Mouse (Mus musculus): Measurements from ENCODE around the gene Cbfa2t2. TPM values are rescaled to one million over a fixed set of nuclear protein-coding genes. Genes with fewer than 3 reads are reported as not detected.

Cbfa2t2 gene
- polyA plus RNA-seq, 1 experiment from 2014 or later: 47.4 TPM

- H3K4me3 ChIP-seq (ENCODE audit: low read depth, low read length): no peak overlapping the region
- H3K4me2 ChIP-seq (ENCODE audit: low read depth, low read length): no peak overlapping the region
- 71% methylated on average over 9 of the region's 9 CpGs for WGBS
- no peaks in the 10 kb centered on the region for H3K27me3 ChIP-seq (ENCODE audit: control insufficient read depth, insufficient read depth, low read length)
- H3K27ac ChIP-seq (replicated peaks; ENCODE audit: low read depth, low read length): no peak overlapping the region
- no peaks in the 10 kb centered on the region for H3K4me1 ChIP-seq (ENCODE audit: control insufficient read depth, insufficient read depth, low read length)
- H3K36me3 ChIP-seq (replicated peaks; ENCODE audit: control insufficient read depth, insufficient read depth, low read depth, low read length): no peaks in the 10 kb centered on the region
- no peak for ATAC-seq (replicated peaks; ENCODE audit: insufficient number of reproducible peaks, low FRiP score, low TSS enrichment, low read depth)
- H3K9ac ChIP-seq (replicated peaks; ENCODE audit: low read length): no peak overlapping the region
- H3K9me3 ChIP-seq (replicated peaks; ENCODE audit: control insufficient read depth, low read length): no peaks in the 10 kb centered on the region
- DNase-seq (ENCODE audit: low spot score): no peak
Observed at GRCm38 (mm10) chr2:154419631-154420515, 16.4 kb upstream of the Cbfa2t2 start.

GRCm38 (mm10) chr2:154420942-154421731 lies 15.1 kb upstream of the Cbfa2t2 start:
- H3K4me1 ChIP-seq (ENCODE audit: control insufficient read depth, insufficient read depth, low read length): no peaks in the 10 kb centered on the region
- H3K4me2 ChIP-seq (ENCODE audit: low read depth, low read length): no peak overlapping the region
- H3K27me3 ChIP-seq (ENCODE audit: control insufficient read depth, insufficient read depth, low read length): no peaks in the 10 kb centered on the region
- ATAC-seq (replicated peaks; ENCODE audit: insufficient number of reproducible peaks, low FRiP score, low TSS enrichment, low read depth) (peak; percentile 80), DNase-seq (ENCODE audit: low spot score) (peak; percentile 53)
- 20% methylated on average over 7 of the region's 7 CpGs for WGBS
- H3K36me3 ChIP-seq (replicated peaks; ENCODE audit: control insufficient read depth, insufficient read depth, low read depth, low read length): no peaks in the 10 kb centered on the region
- peak overlapping the region; percentile 38; the same call in 1 of the 2 replicates for H3K27ac ChIP-seq (replicated peaks; ENCODE audit: low read depth, low read length)
- H3K9me3 ChIP-seq (replicated peaks; ENCODE audit: control insufficient read depth, low read length): no peaks in the 10 kb centered on the region
- no peak overlapping the region for H3K9ac ChIP-seq (replicated peaks; ENCODE audit: low read length)
- H3K4me3 ChIP-seq (ENCODE audit: low read depth, low read length): no peak overlapping the region

- Histone ChIP-seq H3K9ac (replicated peaks; ENCODE audit: low read length) (no peak overlapping the region), H3K27me3 (ENCODE audit: control insufficient read depth, insufficient read depth, low read length) (no peaks in the 10 kb centered on the region), H3K4me1 (ENCODE audit: control insufficient read depth, insufficient read depth, low read length) (no peaks in the 10 kb centered on the region), H3K4me3 (ENCODE audit: low read depth, low read length) (no peak overlapping the region), H3K9me3 (replicated peaks; ENCODE audit: control insufficient read depth, low read length) (no peaks in the 10 kb centered on the region), H3K4me2 (ENCODE audit: low read depth, low read length) (no peak overlapping the region), H3K36me3 (replicated peaks; ENCODE audit: control insufficient read depth, insufficient read depth, low read depth, low read length) (no peaks in the 10 kb centered on the region), H3K27ac (replicated peaks; ENCODE audit: low read depth, low read length) (no peak overlapping the region)
- ATAC-seq (replicated peaks; ENCODE audit: insufficient number of reproducible peaks, low FRiP score, low TSS enrichment, low read depth) (no peak), DNase-seq (ENCODE audit: low spot score) (no peak)
- 69% methylated on average over 5 of the region's 5 CpGs for WGBS
Observed at GRCm38 (mm10) chr2:154422181-154422580, 14.1 kb upstream of the Cbfa2t2 start.

GRCm38 (mm10) chr2:154423548-154423947 lies 12.7 kb upstream of the Cbfa2t2 start:
- Histone ChIP-seq H3K36me3 (replicated peaks; ENCODE audit: control insufficient read depth, insufficient read depth, low read depth, low read length) (no peaks in the 10 kb centered on the region), H3K27me3 (ENCODE audit: control insufficient read depth, insufficient read depth, low read length) (no peaks in the 10 kb centered on the region), H3K4me1 (ENCODE audit: control insufficient read depth, insufficient read depth, low read length) (no peaks in the 10 kb centered on the region), H3K27ac (replicated peaks; ENCODE audit: low read depth, low read length) (no peak overlapping the region), H3K9me3 (replicated peaks; ENCODE audit: control insufficient read depth, low read length) (no peaks in the 10 kb centered on the region), H3K4me3 (ENCODE audit: low read depth, low read length) (no peak overlapping the region), H3K4me2 (ENCODE audit: low read depth, low read length) (no peak overlapping the region), H3K9ac (replicated peaks; ENCODE audit: low read length) (no peak overlapping the region)
- no peak for ATAC-seq (replicated peaks; ENCODE audit: insufficient number of reproducible peaks, low FRiP score, low TSS enrichment, low read depth)
- no peak for DNase-seq (ENCODE audit: low spot score)
- WGBS: 87% methylated on average over 2 of the region's 2 CpGs

GRCm38 (mm10) chr2:154425522-154425921 lies 10.8 kb upstream of the Cbfa2t2 start:
- Histone ChIP-seq H3K4me2 (ENCODE audit: low read depth, low read length) (no peak overlapping the region), H3K9me3 (replicated peaks; ENCODE audit: control insufficient read depth, low read length) (no peaks in the 10 kb centered on the region), H3K9ac (replicated peaks; ENCODE audit: low read length) (no peak overlapping the region), H3K4me1 (ENCODE audit: control insufficient read depth, insufficient read depth, low read length) (no peaks in the 10 kb centered on the region), H3K4me3 (ENCODE audit: low read depth, low read length) (no peak overlapping the region), H3K27ac (replicated peaks; ENCODE audit: low read depth, low read length) (no peak overlapping the region), H3K27me3 (ENCODE audit: control insufficient read depth, insufficient read depth, low read length) (no peaks in the 10 kb centered on the region), H3K36me3 (replicated peaks; ENCODE audit: control insufficient read depth, insufficient read depth, low read depth, low read length) (no peaks in the 10 kb centered on the region)
- ATAC-seq (replicated peaks; ENCODE audit: insufficient number of reproducible peaks, low FRiP score, low TSS enrichment, low read depth) (no peak), DNase-seq (ENCODE audit: low spot score) (no peak)
- WGBS: 86% methylated on average over 3 of the region's 3 CpGs

- H3K27me3 ChIP-seq (ENCODE audit: control insufficient read depth, insufficient read depth, low read length): no peaks in the 10 kb centered on the region
- ATAC-seq (replicated peaks; ENCODE audit: insufficient number of reproducible peaks, low FRiP score, low TSS enrichment, low read depth): peak; percentile 73
- no peaks in the 10 kb centered on the region for H3K4me1 ChIP-seq (ENCODE audit: control insufficient read depth, insufficient read depth, low read length)
- H3K4me2 ChIP-seq (ENCODE audit: low read depth, low read length): peak overlapping the region; percentile 69
- H3K4me3 ChIP-seq (ENCODE audit: low read depth, low read length): peak overlapping the region; percentile 34
- no peaks in the 10 kb centered on the region for H3K9me3 ChIP-seq (replicated peaks; ENCODE audit: control insufficient read depth, low read length)
- no peaks in the 10 kb centered on the region for H3K36me3 ChIP-seq (replicated peaks; ENCODE audit: control insufficient read depth, insufficient read depth, low read depth, low read length)
- H3K27ac ChIP-seq (replicated peaks; ENCODE audit: low read depth, low read length): peak overlapping the region; percentile 35; the same call in 1 of the 2 replicates
- peak overlapping the region; percentile 68 for H3K9ac ChIP-seq (replicated peaks; ENCODE audit: low read length)
- peak; percentile 36 for DNase-seq (ENCODE audit: low spot score)
- WGBS: 2% methylated on average over 25 of the region's 25 CpGs
Observed at GRCm38 (mm10) chr2:154426188-154426904, 9.9 kb upstream of the Cbfa2t2 start.

- peak overlapping the region; percentile 34 for H3K4me3 ChIP-seq (ENCODE audit: low read depth, low read length)
- no peak for DNase-seq (ENCODE audit: low spot score)
- 23% methylated on average over 11 of the region's 11 CpGs for WGBS
Observed at GRCm38 (mm10) chr2:154426905-154427852, 9.1 kb upstream of the Cbfa2t2 start.

More at GRCm38 (mm10) chr2:154426905-154427852, 9.1 kb upstream of the Cbfa2t2 start:
- Histone ChIP-seq H3K27me3 (ENCODE audit: control insufficient read depth, insufficient read depth, low read length) (no peaks in the 10 kb centered on the region), H3K4me1 (ENCODE audit: control insufficient read depth, insufficient read depth, low read length) (no peaks in the 10 kb centered on the region), H3K9me3 (replicated peaks; ENCODE audit: control insufficient read depth, low read length) (no peaks in the 10 kb centered on the region), H3K4me2 (ENCODE audit: low read depth, low read length) (peak overlapping the region; percentile 69), H3K27ac (replicated peaks; ENCODE audit: low read depth, low read length) (peak overlapping the region; percentile 35; the same call in 1 of the 2 replicates), H3K36me3 (replicated peaks; ENCODE audit: control insufficient read depth, insufficient read depth, low read depth, low read length) (no peaks in the 10 kb centered on the region), H3K9ac (replicated peaks; ENCODE audit: low read length) (peak overlapping the region; percentile 68)
- ATAC-seq (replicated peaks; ENCODE audit: insufficient number of reproducible peaks, low FRiP score, low TSS enrichment, low read depth): no peak

Data from embryonic facial prominence, embryonic 11.5 days (tissue).